Mouse (Mus musculus) central nervous system, embryonic 14 days (tissue): ENCODE measurements around the gene Cuzd1. TPM values are rescaled to one million over a fixed set of nuclear protein-coding genes. Genes with fewer than 3 reads are reported as not detected.

Experiments used
- polyA plus RNA-seq: library from polyadenylated mRNA; depleted of rRNA; stranded (reverse); fragments of >200 nt; gene quantifications from 2 replicates; pipeline ENCODE4 v1.2.3, GENCODE M21; 2012; rRNA removed

Gene Cuzd1
- 0.04 TPM in 1 of 2 replicates, not detected in the other for polyA plus RNA-seq

GRCm38 (mm10) chr7:131322192-131322591 lies at the start of gene Cuzd1:
Gene Cuzd1, minus strand, starts transcription at chr7:131322292.

DNA sequence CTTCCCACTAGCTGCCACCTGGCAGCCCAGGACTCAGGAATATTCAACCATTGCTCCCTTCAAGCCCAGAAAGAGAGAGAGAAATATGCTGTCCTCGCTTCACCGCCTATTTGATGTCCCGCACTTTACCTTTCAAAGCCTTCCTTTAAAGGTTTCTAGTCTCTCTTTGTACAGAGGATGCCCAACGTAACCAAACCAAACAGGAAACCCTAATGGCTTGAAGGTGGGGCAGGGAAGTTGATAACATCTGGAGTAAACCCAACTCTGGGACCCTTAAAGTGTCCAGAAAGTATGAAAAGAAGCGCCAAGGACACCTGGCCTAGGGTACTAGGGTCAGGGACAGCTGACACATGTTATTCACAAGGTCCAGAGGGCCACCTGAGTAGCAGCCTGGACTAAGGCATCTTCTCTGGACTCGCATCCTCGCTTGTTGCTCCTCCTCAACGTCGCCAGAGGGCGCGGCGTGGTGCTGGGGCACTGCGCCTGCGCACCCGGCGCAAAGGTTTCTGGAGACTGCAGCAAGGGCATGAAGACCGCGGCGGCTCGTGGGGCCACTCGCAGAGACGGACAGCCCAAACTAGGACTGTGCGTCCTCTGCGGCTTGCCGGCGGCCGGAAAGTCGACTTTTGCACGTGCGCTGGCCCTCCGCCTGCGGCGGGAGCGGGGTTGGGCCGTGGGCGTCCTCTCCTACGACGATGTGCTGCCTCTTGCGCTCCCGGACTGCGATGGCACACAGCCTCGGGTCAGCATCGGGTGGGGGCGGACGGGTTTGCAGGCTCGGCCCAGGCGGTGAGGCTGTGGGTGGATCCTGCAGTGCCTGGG lies 48.8 kb upstream of the Cuzd1 start, which contains the start of gene Pstk:
TSS of gene Pstk (plus strand) at position 494 of the 822 bp plus-strand sequence.

GRCm38 (mm10) chr7:131362615-131363300 lies 40.7 kb upstream of the Cuzd1 start, which contains the start of gene 2310057M21Rik:
Gene 2310057M21Rik, minus strand, starts transcription at chr7:131362759.

DNA sequence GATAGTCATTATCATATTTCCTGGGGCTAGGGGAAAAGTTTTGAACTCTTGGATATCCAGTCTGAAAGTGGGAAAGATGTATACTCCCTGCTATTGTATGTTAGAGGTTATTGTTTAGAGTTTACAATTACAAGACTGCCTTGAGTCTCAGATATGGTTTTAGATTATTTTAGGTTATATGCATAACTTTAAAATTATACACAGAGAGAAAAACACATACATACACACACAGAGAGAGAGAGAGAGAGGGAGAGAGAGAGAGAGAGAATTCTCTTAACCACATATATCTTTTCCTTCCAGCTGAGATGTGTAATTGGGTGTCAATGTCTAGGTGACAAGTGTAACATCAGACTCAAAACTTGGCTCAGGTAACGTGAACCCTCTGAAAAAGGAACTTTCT lies 11.5 kb upstream of the Cuzd1 start, which contains the start of gene Fam24a:
TSS of gene Fam24a (plus strand) at position 301 of the 400 bp plus-strand sequence.

DNA sequence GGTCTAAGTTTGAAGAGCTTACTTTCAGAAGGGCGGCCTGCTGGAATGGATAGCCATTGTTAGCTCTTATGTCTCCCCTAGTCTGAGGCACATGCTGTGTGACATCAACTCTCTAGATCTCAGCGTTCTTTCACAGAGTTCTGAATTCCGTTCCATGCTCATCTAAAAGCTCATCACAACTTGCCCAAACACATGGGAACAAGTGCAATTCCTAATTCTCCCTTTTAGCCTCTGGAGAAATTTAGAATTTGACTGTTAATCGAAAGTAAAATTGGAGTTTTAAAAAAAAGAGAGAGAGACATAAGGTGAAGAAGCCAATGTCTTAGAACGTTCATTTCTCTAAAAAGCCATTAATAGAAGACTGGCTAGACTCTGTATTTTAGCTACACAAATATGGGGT lies 7.3 kb upstream of the Cuzd1 start, which contains the start of gene Fam24b:
TSS of gene Fam24b (minus strand) at position 101 of the 400 bp plus-strand sequence.

Other genes with a start within 250 kb of the Cuzd1 start
- not detected in 2 replicates for gene 4933402N03Rik, start 176.0 kb downstream of the Cuzd1 start, polyA plus RNA-seq
- gene 5430419D17Rik, start 147.9 kb downstream of the Cuzd1 start, polyA plus RNA-seq, result under 0.01 TPM in 1 of 2 replicates, not detected in the other
- gene Fam24b, start 7.2 kb upstream of the Cuzd1 start, polyA plus RNA-seq, result 0.17 TPM in 1 of 2 replicates, not detected in the other
- gene Fam24a, start 11.6 kb upstream of the Cuzd1 start, polyA plus RNA-seq, result not detected in 2 replicates
- 11.9 and 14.6 TPM in 2 replicates for gene 2310057M21Rik, start 40.5 kb upstream of the Cuzd1 start, polyA plus RNA-seq
- gene Pstk, start 48.8 kb upstream of the Cuzd1 start, polyA plus RNA-seq, result 44.3 and 50.4 TPM in 2 replicates
- 16.4 and 17.2 TPM in 2 replicates for gene Ikzf5, start 88.2 kb upstream of the Cuzd1 start, polyA plus RNA-seq
- 29.4 and 30.5 TPM in 2 replicates for gene Acadsb, start 88.3 kb upstream of the Cuzd1 start, polyA plus RNA-seq
- 2.4 and 2.7 TPM in 2 replicates for gene Hmx3, start 220.6 kb upstream of the Cuzd1 start, polyA plus RNA-seq
- gene Hmx2, start 226.5 kb upstream of the Cuzd1 start, polyA plus RNA-seq, result 1.8 and 2.1 TPM in 2 replicates
- gene Bub3, start 237.9 kb upstream of the Cuzd1 start, polyA plus RNA-seq, result 159 and 166 TPM in 2 replicates